Mouse (Mus musculus): Measurements from ENCODE around the gene Tmeff1. TPM values are rescaled to one million over a fixed set of nuclear protein-coding genes. Genes with fewer than 3 reads are reported as not detected.
A peak's percentile ranks its signal among the peaks of the same experiment; 100 is the strongest.

Tmeff1 gene
- total RNA-seq, 1 experiment = 257 TPM

- DNase-seq (ENCODE audit: low read depth, low spot score) = peak; percentile 38
- peaks cover 9 to 11% of the 10 kb centered on the region in 2 experiments; a peak in 3 of 4 replicates for H3K4me1 ChIP-seq (ENCODE audit: control insufficient read depth in 2 of 2, insufficient read depth in 2 of 2, low read length in 2 of 2, poor library complexity in 1 of 2)
- peak overlapping the region; percentile 78 for H3K9ac ChIP-seq (ENCODE audit: insufficient read depth, low read depth, low read length, poor library complexity, severe bottlenecking)
- in situ Hi-C loops (cut with MboI; ENCODE audit: low sequenced_read_pairs in 2 of 2, unreplicated experiment in 2 of 2) = no loop called here
- H3K27ac ChIP-seq (ENCODE audit: insufficient read depth, low read depth, low read length, poor library complexity, severe bottlenecking) = peak overlapping the region; percentile 59
- H3K36me3 ChIP-seq (ENCODE audit: control insufficient read depth, insufficient read depth, low read length, poor library complexity, severe bottlenecking) = peaks cover 5% of the 10 kb centered on the region
- H3K4me3 ChIP-seq (ENCODE audit: insufficient read depth in 1 of 2, low read depth in 1 of 2, low read length in 2 of 2, poor library complexity in 1 of 2, severe bottlenecking in 1 of 2) = peak overlapping the region; percentile 80 to 81
- H3K9me3 ChIP-seq (ENCODE audit: control insufficient read depth, insufficient read depth, low read depth, low read length) = no peaks in the 10 kb centered on the region
- TF ChIP-seq ZC3H11A (IDR thresholded peaks at IDR 0.05; ENCODE audit: borderline replicate concordance, low read depth, low read length) (no peak), ZNF384 (IDR thresholded peaks at IDR 0.05; ENCODE audit: low read depth, low read length) (no peak), MAFK (IDR thresholded peaks at IDR 0.05; ENCODE audit: insufficient read depth, low read depth, low read length) (no peak), CHD2 (IDR thresholded peaks at IDR 0.05; ENCODE audit: low read depth, low read length) (no peak), HCFC1 (IDR thresholded peaks at IDR 0.05; ENCODE audit: borderline replicate concordance, insufficient read depth, low read length) (no peak)
Observed at GRCm38 (mm10) chr4:48586099-48586821, 1.3 kb downstream of the Tmeff1 start.

GRCm38 (mm10) chr4:48587526-48587925, 2.6 kb downstream of the Tmeff1 start:
- H3K4me3 ChIP-seq (ENCODE audit: insufficient read depth in 1 of 2, low read depth in 1 of 2, low read length in 2 of 2, poor library complexity in 1 of 2, severe bottlenecking in 1 of 2) = no peak overlapping the region
- no peak overlapping the region for H3K27ac ChIP-seq (ENCODE audit: insufficient read depth, low read depth, low read length, poor library complexity, severe bottlenecking)
- H3K36me3 ChIP-seq (ENCODE audit: control insufficient read depth, insufficient read depth, low read length, poor library complexity, severe bottlenecking) = peaks cover 5% of the 10 kb centered on the region
- no peak for DNase-seq (ENCODE audit: low read depth, low spot score)
- no peak for TF ChIP-seq HCFC1 (IDR thresholded peaks at IDR 0.05; ENCODE audit: borderline replicate concordance, insufficient read depth, low read length)
- TF ChIP-seq ZNF384 (IDR thresholded peaks at IDR 0.05; ENCODE audit: low read depth, low read length) = no peak
- no peak for TF ChIP-seq ZC3H11A (IDR thresholded peaks at IDR 0.05; ENCODE audit: borderline replicate concordance, low read depth, low read length)
- TF ChIP-seq MAFK (IDR thresholded peaks at IDR 0.05; ENCODE audit: insufficient read depth, low read depth, low read length) = no peak
- in situ Hi-C loops (cut with MboI; ENCODE audit: low sequenced_read_pairs in 2 of 2, unreplicated experiment in 2 of 2) = no loop called here
- H3K9ac ChIP-seq (ENCODE audit: insufficient read depth, low read depth, low read length, poor library complexity, severe bottlenecking) = no peak overlapping the region
- no peaks in the 10 kb centered on the region for H3K9me3 ChIP-seq (ENCODE audit: control insufficient read depth, insufficient read depth, low read depth, low read length)
- peaks cover 8 to 12% of the 10 kb centered on the region in 2 experiments; a peak in 3 of 4 replicates for H3K4me1 ChIP-seq (ENCODE audit: control insufficient read depth in 2 of 2, insufficient read depth in 2 of 2, low read length in 2 of 2, poor library complexity in 1 of 2)

GRCm38 (mm10) chr4:48588576-48588975, 3.6 kb downstream of the Tmeff1 start:
- in situ Hi-C loops (cut with MboI; ENCODE audit: low sequenced_read_pairs in 2 of 2, unreplicated experiment in 2 of 2) = no loop called here

GRCm38 (mm10) chr4:48590862-48591261, 5.9 kb downstream of the Tmeff1 start:
- Histone ChIP-seq H3K4me3 (ENCODE audit: insufficient read depth in 1 of 2, low read depth in 1 of 2, low read length in 2 of 2, poor library complexity in 1 of 2, severe bottlenecking in 1 of 2) (no peak overlapping the region), H3K9me3 (ENCODE audit: control insufficient read depth, insufficient read depth, low read depth, low read length) (no peaks in the 10 kb centered on the region), H3K27ac (ENCODE audit: insufficient read depth, low read depth, low read length, poor library complexity, severe bottlenecking) (no peak overlapping the region), H3K9ac (ENCODE audit: insufficient read depth, low read depth, low read length, poor library complexity, severe bottlenecking) (no peak overlapping the region), H3K36me3 (ENCODE audit: control insufficient read depth, insufficient read depth, low read length, poor library complexity, severe bottlenecking) (peaks cover 7% of the 10 kb centered on the region), H3K4me1 (ENCODE audit: control insufficient read depth in 2 of 2, insufficient read depth in 2 of 2, low read length in 2 of 2, poor library complexity in 1 of 2) (peaks cover 4 to 15% of the 10 kb centered on the region in 2 experiments; a peak in 3 of 4 replicates)
- in situ Hi-C loops (cut with MboI; ENCODE audit: low sequenced_read_pairs in 2 of 2, unreplicated experiment in 2 of 2) = no loop called here
- DNase-seq (ENCODE audit: low read depth, low spot score) = no peak
- TF ChIP-seq CHD2 (IDR thresholded peaks at IDR 0.05; ENCODE audit: low read depth, low read length) (no peak), HCFC1 (IDR thresholded peaks at IDR 0.05; ENCODE audit: borderline replicate concordance, insufficient read depth, low read length) (no peak), MAFK (IDR thresholded peaks at IDR 0.05; ENCODE audit: insufficient read depth, low read depth, low read length) (no peak), ZNF384 (IDR thresholded peaks at IDR 0.05; ENCODE audit: low read depth, low read length) (no peak), ZC3H11A (IDR thresholded peaks at IDR 0.05; ENCODE audit: borderline replicate concordance, low read depth, low read length) (no peak)

More at GRCm38 (mm10) chr4:48588576-48588975, 3.6 kb downstream of the Tmeff1 start:
- TF ChIP-seq ZNF384 (IDR thresholded peaks at IDR 0.05; ENCODE audit: low read depth, low read length) = 0 out of 2 replicates have a peak, but pooled peaks have one; percentile 33
- TF ChIP-seq CHD2 (IDR thresholded peaks at IDR 0.05; ENCODE audit: low read depth, low read length) = no peak
- Histone ChIP-seq H3K9ac (ENCODE audit: insufficient read depth, low read depth, low read length, poor library complexity, severe bottlenecking) (no peak overlapping the region), H3K4me1 (ENCODE audit: control insufficient read depth in 2 of 2, insufficient read depth in 2 of 2, low read length in 2 of 2, poor library complexity in 1 of 2) (peaks cover 4 to 15% of the 10 kb centered on the region in 2 experiments; a peak in 3 of 4 replicates), H3K36me3 (ENCODE audit: control insufficient read depth, insufficient read depth, low read length, poor library complexity, severe bottlenecking) (peaks cover 7% of the 10 kb centered on the region), H3K9me3 (ENCODE audit: control insufficient read depth, insufficient read depth, low read depth, low read length) (no peaks in the 10 kb centered on the region), H3K27ac (ENCODE audit: insufficient read depth, low read depth, low read length, poor library complexity, severe bottlenecking) (no peak overlapping the region), H3K4me3 (ENCODE audit: insufficient read depth in 1 of 2, low read depth in 1 of 2, low read length in 2 of 2, poor library complexity in 1 of 2, severe bottlenecking in 1 of 2) (no peak overlapping the region)
- DNase-seq (ENCODE audit: low read depth, low spot score) = no peak
